Mouse (Mus musculus): ENCODE measurements around the gene Pkhd1. TPM values are rescaled to one million over a fixed set of nuclear protein-coding genes. Genes with fewer than 3 reads are reported as not detected.

Gene Pkhd1
- polyA plus RNA-seq, 1 experiment from 2014 or later = 0.01 TPM

- no peak overlapping the region for H3K4me3 ChIP-seq (replicated peaks; ENCODE audit: low read length)
- WGBS = 75% methylated on average over 2 of the region's 2 CpGs
- no peak for ATAC-seq
- H3K27ac ChIP-seq (ENCODE audit: low read length) = no peak overlapping the region
- H3K27me3 ChIP-seq (replicated peaks; ENCODE audit: control insufficient read depth, insufficient read depth, low read length) = no peaks in the 10 kb centered on the region
- no peak overlapping the region for H3K4me2 ChIP-seq (ENCODE audit: low read length)
- no peak overlapping the region for H3K9ac ChIP-seq (replicated peaks; ENCODE audit: low read depth, low read length)
- no peaks in the 10 kb centered on the region for H3K36me3 ChIP-seq (ENCODE audit: control insufficient read depth, insufficient read depth)
- H3K9me3 ChIP-seq (ENCODE audit: control insufficient read depth, low read length) = no peaks in the 10 kb centered on the region
- H3K4me1 ChIP-seq (replicated peaks; ENCODE audit: control insufficient read depth, insufficient read depth, low read length) = no peaks in the 10 kb centered on the region
These were observed 2.7 kb upstream of the Pkhd1 start for GRCm38 (mm10) chr1:20620611-20621010.

DNA sequence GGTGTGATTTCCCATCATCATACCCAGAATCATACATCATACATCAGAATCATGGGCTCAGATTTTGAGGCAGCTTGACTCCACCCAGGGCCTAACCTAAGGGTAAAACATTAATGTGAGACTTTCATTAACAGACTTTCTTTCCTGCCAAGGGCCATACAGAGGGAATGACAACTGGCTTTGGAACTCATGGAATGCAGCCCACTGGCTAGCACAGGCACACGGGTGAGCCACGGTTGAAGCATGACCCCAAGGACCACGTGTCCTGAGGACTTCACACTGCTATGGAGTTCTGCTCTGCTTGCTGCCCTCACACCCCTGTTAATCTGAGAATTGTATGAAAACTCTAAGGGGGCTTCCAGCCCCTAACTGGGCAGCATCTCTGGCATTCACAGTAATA, 1.5 kb upstream of the Pkhd1 start:
- Histone ChIP-seq H3K9ac (replicated peaks; ENCODE audit: low read depth, low read length) (no peak overlapping the region), H3K36me3 (ENCODE audit: control insufficient read depth, insufficient read depth) (no peaks in the 10 kb centered on the region), H3K4me3 (replicated peaks; ENCODE audit: low read length) (no peak overlapping the region), H3K4me2 (ENCODE audit: low read length) (no peak overlapping the region), H3K27ac (ENCODE audit: low read length) (no peak overlapping the region), H3K9me3 (ENCODE audit: control insufficient read depth, low read length) (no peaks in the 10 kb centered on the region), H3K27me3 (replicated peaks; ENCODE audit: control insufficient read depth, insufficient read depth, low read length) (no peaks in the 10 kb centered on the region), H3K4me1 (replicated peaks; ENCODE audit: control insufficient read depth, insufficient read depth, low read length) (no peaks in the 10 kb centered on the region)
- 64% methylated on average over 3 of the region's 3 CpGs for WGBS
- ATAC-seq = no peak

GRCm38 (mm10) chr1:20612643-20613042, 5.2 kb downstream of the Pkhd1 start:
- H3K27ac ChIP-seq (ENCODE audit: low read length) = no peak overlapping the region
- no peak overlapping the region for H3K9ac ChIP-seq (replicated peaks; ENCODE audit: low read depth, low read length)
- no peaks in the 10 kb centered on the region for H3K4me1 ChIP-seq (replicated peaks; ENCODE audit: control insufficient read depth, insufficient read depth, low read length)
- no peak overlapping the region for H3K4me3 ChIP-seq (replicated peaks; ENCODE audit: low read length)
- ATAC-seq = peak; percentile 49; the same call in 1 of the 2 replicates
- H3K36me3 ChIP-seq (ENCODE audit: control insufficient read depth, insufficient read depth) = no peaks in the 10 kb centered on the region
- no peak overlapping the region for H3K4me2 ChIP-seq (ENCODE audit: low read length)
- no peaks in the 10 kb centered on the region for H3K9me3 ChIP-seq (ENCODE audit: control insufficient read depth, low read length)
- H3K27me3 ChIP-seq (replicated peaks; ENCODE audit: control insufficient read depth, insufficient read depth, low read length) = no peaks in the 10 kb centered on the region
- WGBS = 24% methylated on average over 7 of the region's 7 CpGs

DNA sequence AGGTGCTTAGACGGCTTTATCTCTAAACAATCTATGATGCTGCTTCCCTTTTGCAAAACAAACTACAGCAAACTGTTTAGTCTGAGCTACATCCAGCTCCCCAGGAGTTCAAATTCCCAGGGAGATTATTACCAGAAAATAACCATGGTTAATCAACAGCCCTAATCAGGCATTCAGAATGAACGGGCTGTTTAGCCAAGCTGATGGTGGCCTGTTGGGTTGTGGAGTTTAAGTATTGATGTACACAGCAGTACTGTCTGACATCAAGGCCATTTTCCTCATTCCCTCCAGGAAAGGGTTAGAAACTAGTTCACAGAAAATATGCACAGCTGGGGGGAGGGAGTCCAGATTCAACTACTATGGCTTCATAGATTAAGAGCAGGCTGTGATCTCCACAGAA, 12.4 kb downstream of the Pkhd1 start:
- Histone ChIP-seq H3K9me3 (ENCODE audit: control insufficient read depth, low read length) (no peaks in the 10 kb centered on the region), H3K9ac (replicated peaks; ENCODE audit: low read depth, low read length) (no peak overlapping the region), H3K36me3 (ENCODE audit: control insufficient read depth, insufficient read depth) (no peaks in the 10 kb centered on the region), H3K4me1 (replicated peaks; ENCODE audit: control insufficient read depth, insufficient read depth, low read length) (no peaks in the 10 kb centered on the region), H3K4me2 (ENCODE audit: low read length) (no peak overlapping the region), H3K4me3 (replicated peaks; ENCODE audit: low read length) (no peak overlapping the region), H3K27ac (ENCODE audit: low read length) (no peak overlapping the region), H3K27me3 (replicated peaks; ENCODE audit: control insufficient read depth, insufficient read depth, low read length) (no peaks in the 10 kb centered on the region)
- ATAC-seq = no peak
- 59% methylated on average over 2 of the region's 2 CpGs for WGBS

GRCm38 (mm10) chr1:20590488-20590887, 27.4 kb downstream of the Pkhd1 start:
- no peak for ATAC-seq
- WGBS = 58% methylated on average over 5 of the region's 5 CpGs

DNA sequence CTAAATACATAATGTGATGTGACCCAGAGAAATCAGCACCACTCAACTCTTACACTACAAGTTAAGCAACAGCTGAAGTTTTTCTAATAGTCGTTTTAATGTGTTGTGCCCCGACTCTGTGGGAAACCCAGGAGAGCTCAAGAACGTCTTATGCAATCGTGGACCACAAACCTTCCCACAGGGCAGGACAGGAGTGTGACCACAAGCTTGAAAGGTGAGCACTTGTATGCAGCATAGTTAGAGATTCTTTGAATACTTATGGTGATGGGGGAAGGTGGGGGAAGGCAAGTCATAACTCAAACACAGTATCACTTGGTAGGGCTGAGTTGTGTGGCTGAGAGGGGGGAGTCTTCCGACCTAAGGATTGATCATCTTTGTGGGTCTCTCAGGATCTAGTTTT, 46.4 kb downstream of the Pkhd1 start:
- 91% methylated on average over 5 of the region's 5 CpGs for WGBS
- no peak for ATAC-seq
- Histone ChIP-seq H3K4me2 (ENCODE audit: low read length) (no peak overlapping the region), H3K9ac (replicated peaks; ENCODE audit: low read depth, low read length) (no peak overlapping the region), H3K4me1 (replicated peaks; ENCODE audit: control insufficient read depth, insufficient read depth, low read length) (no peaks in the 10 kb centered on the region), H3K27ac (ENCODE audit: low read length) (no peak overlapping the region), H3K27me3 (replicated peaks; ENCODE audit: control insufficient read depth, insufficient read depth, low read length) (no peaks in the 10 kb centered on the region), H3K9me3 (ENCODE audit: control insufficient read depth, low read length) (no peaks in the 10 kb centered on the region), H3K4me3 (replicated peaks; ENCODE audit: low read length) (no peak overlapping the region), H3K36me3 (ENCODE audit: control insufficient read depth, insufficient read depth) (no peaks in the 10 kb centered on the region)

More at GRCm38 (mm10) chr1:20590488-20590887, 27.4 kb downstream of the Pkhd1 start:
- H3K4me3 ChIP-seq (replicated peaks; ENCODE audit: low read length) = no peak overlapping the region
- H3K9ac ChIP-seq (replicated peaks; ENCODE audit: low read depth, low read length) = no peak overlapping the region
- H3K36me3 ChIP-seq (ENCODE audit: control insufficient read depth, insufficient read depth) = no peaks in the 10 kb centered on the region
- no peak overlapping the region for H3K4me2 ChIP-seq (ENCODE audit: low read length)
- no peaks in the 10 kb centered on the region for H3K4me1 ChIP-seq (replicated peaks; ENCODE audit: control insufficient read depth, insufficient read depth, low read length)
- no peaks in the 10 kb centered on the region for H3K27me3 ChIP-seq (replicated peaks; ENCODE audit: control insufficient read depth, insufficient read depth, low read length)
- no peaks in the 10 kb centered on the region for H3K9me3 ChIP-seq (ENCODE audit: control insufficient read depth, low read length)
- H3K27ac ChIP-seq (ENCODE audit: low read length) = no peak overlapping the region

- ATAC-seq = no peak
- WGBS = 60% methylated on average over 3 of the region's 3 CpGs
- Histone ChIP-seq H3K27ac (ENCODE audit: low read length) (no peak overlapping the region), H3K4me1 (replicated peaks; ENCODE audit: control insufficient read depth, insufficient read depth, low read length) (no peaks in the 10 kb centered on the region), H3K4me3 (replicated peaks; ENCODE audit: low read length) (no peak overlapping the region), H3K36me3 (ENCODE audit: control insufficient read depth, insufficient read depth) (no peaks in the 10 kb centered on the region), H3K4me2 (ENCODE audit: low read length) (no peak overlapping the region), H3K27me3 (replicated peaks; ENCODE audit: control insufficient read depth, insufficient read depth, low read length) (no peaks in the 10 kb centered on the region), H3K9me3 (ENCODE audit: control insufficient read depth, low read length) (no peaks in the 10 kb centered on the region), H3K9ac (replicated peaks; ENCODE audit: low read depth, low read length) (no peak overlapping the region)
These were observed 48.4 kb downstream of the Pkhd1 start for GRCm38 (mm10) chr1:20569430-20569829.

DNA sequence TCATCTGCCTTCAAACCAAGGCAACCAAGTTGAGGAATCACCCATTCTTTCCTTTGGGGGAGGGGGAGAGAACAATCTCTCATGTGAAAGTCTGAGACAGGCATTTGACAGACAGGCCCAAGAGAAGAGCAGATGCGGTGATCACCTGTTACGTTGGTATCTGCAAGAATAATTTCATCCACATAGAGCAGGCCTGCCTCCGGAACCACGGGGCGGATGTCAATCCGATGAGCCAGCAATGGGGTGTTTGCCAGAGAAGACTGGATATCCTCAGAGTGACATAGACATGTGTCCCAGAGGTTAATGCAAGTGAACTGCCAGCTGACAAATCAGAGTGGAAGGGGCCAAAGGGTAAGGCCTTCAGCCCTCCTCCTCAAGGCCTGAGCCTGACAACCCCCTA, 59.4 kb downstream of the Pkhd1 start:
- no peak overlapping the region for H3K9ac ChIP-seq (replicated peaks; ENCODE audit: low read depth, low read length)
- WGBS = 95% methylated on average over 6 of the region's 6 CpGs
- no peaks in the 10 kb centered on the region for H3K36me3 ChIP-seq (ENCODE audit: control insufficient read depth, insufficient read depth)
- H3K4me1 ChIP-seq (replicated peaks; ENCODE audit: control insufficient read depth, insufficient read depth, low read length) = no peaks in the 10 kb centered on the region
- H3K9me3 ChIP-seq (ENCODE audit: control insufficient read depth, low read length) = no peaks in the 10 kb centered on the region
- no peak overlapping the region for H3K27ac ChIP-seq (ENCODE audit: low read length)
- no peak overlapping the region for H3K4me3 ChIP-seq (replicated peaks; ENCODE audit: low read length)
- no peaks in the 10 kb centered on the region for H3K27me3 ChIP-seq (replicated peaks; ENCODE audit: control insufficient read depth, insufficient read depth, low read length)
- no peak for ATAC-seq
- H3K4me2 ChIP-seq (ENCODE audit: low read length) = no peak overlapping the region

DNA sequence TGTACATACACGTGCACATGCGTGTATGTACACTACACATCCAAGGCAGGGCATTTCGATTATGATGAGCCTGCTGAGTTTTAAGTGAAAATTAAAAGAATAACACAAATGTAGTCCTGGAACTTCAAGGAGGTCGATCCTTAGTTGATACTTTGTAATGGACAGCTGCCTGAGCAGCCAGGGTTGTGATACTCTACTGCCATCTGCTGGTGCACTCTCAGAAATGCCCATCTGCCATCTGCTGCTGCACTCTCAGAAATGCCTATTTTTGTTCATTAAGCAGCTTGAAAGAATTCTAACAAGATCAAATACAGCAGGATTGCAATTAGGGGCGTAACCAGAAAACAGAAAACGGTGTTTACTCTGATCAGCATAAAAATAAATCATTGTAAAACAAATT, 63.5 kb downstream of the Pkhd1 start:
- peak; percentile 75 for ATAC-seq
- no peak overlapping the region for H3K9ac ChIP-seq (replicated peaks; ENCODE audit: low read depth, low read length)

GRCm38 (mm10) chr1:20551334-20551733, 66.5 kb downstream of the Pkhd1 start:
- 77% methylated on average over 4 of the region's 4 CpGs for WGBS
- no peaks in the 10 kb centered on the region for H3K9me3 ChIP-seq (ENCODE audit: control insufficient read depth, low read length)
- H3K36me3 ChIP-seq (ENCODE audit: control insufficient read depth, insufficient read depth) = no peaks in the 10 kb centered on the region
- H3K4me1 ChIP-seq (replicated peaks; ENCODE audit: control insufficient read depth, insufficient read depth, low read length) = no peaks in the 10 kb centered on the region
- no peak overlapping the region for H3K9ac ChIP-seq (replicated peaks; ENCODE audit: low read depth, low read length)
- ATAC-seq = no peak
- no peak overlapping the region for H3K27ac ChIP-seq (ENCODE audit: low read length)
- H3K27me3 ChIP-seq (replicated peaks; ENCODE audit: control insufficient read depth, insufficient read depth, low read length) = no peaks in the 10 kb centered on the region
- H3K4me2 ChIP-seq (ENCODE audit: low read length) = no peak overlapping the region
- H3K4me3 ChIP-seq (replicated peaks; ENCODE audit: low read length) = no peak overlapping the region

More for the DNA sequence above, 63.5 kb downstream of the Pkhd1 start:
- 31% methylated on average over 6 of the region's 6 CpGs for WGBS
- Histone ChIP-seq H3K27me3 (replicated peaks; ENCODE audit: control insufficient read depth, insufficient read depth, low read length) (no peaks in the 10 kb centered on the region), H3K4me2 (ENCODE audit: low read length) (no peak overlapping the region), H3K27ac (ENCODE audit: low read length) (no peak overlapping the region), H3K4me3 (replicated peaks; ENCODE audit: low read length) (no peak overlapping the region), H3K9me3 (ENCODE audit: control insufficient read depth, low read length) (no peaks in the 10 kb centered on the region), H3K4me1 (replicated peaks; ENCODE audit: control insufficient read depth, insufficient read depth, low read length) (no peaks in the 10 kb centered on the region), H3K36me3 (ENCODE audit: control insufficient read depth, insufficient read depth) (no peaks in the 10 kb centered on the region)
